ENCODE assay signal across 20 mouse cellular contexts in genomic region chr13:59059118-59059517, GRCm38 (mm10).
DNase-seq lines count a peak whose midpoint lies in the region; ATAC-seq and TF ChIP-seq lines count a peak whose summit lies in the region.
"Had no signal": no experiment of that assay in that cellular context is flagged by ENCODE, and none has a peak within 500 bp of the region (broad histone marks: within the 10 kb centered on the region; RNA-seq: fewer than 3 reads in every experiment).

No protein-coding gene starts in this region.

- H3K9me3 ChIP-seq in lung, embryonic 16.5 days (ENCODE audit: control insufficient read depth, low read length): no peaks in the 10 kb centered on the region
- no peaks in the 10 kb centered on the region for H3K9me3 ChIP-seq in E14TG2a.4 (ENCODE audit: low read length)
- H3K9me3 ChIP-seq: forebrain, embryonic 15.5 days; heart, embryonic 15.5 days; hindbrain, embryonic 13.5 days had no signal

- no peaks in the 10 kb centered on the region for H3K4me1 ChIP-seq in lung, embryonic 16.5 days (replicated peaks; ENCODE audit: control insufficient read depth, insufficient read depth, low read length)
- H3K4me1 ChIP-seq in E14TG2a.4 (replicated peaks; ENCODE audit: low read depth, low read length): peaks cover 31% of the 10 kb centered on the region
- H3K4me1 ChIP-seq: forebrain, embryonic 15.5 days; heart, embryonic 15.5 days had no signal

- DNase-seq in lung, postnatal 4 days: no peak
- DNase-seq in ES-CJ7 (ENCODE audit: low read depth, low spot score) (peak; percentile 65), ZHBTc4 (ENCODE audit: low read depth, low spot score) (peak; percentile 74)
- no peak for DNase-seq in spleen, adult 18-20 months
- no peak for DNase-seq in spleen, postnatal 36 days (ENCODE audit: low spot score in 2 of 2)
- DNase-seq: adrenal gland, postnatal 10 days; cerebellum, adult 11-12 months; cerebellum, adult 9-10 months; cerebellum, postnatal 25 days; gastrocnemius, postnatal 36 days; heart, adult 11 months; heart, postnatal 14 days had no signal

- no peak overlapping the region for H3K4me2 ChIP-seq in lung, embryonic 16.5 days (ENCODE audit: low read depth, low read length)
- H3K4me2 ChIP-seq: forebrain, embryonic 15.5 days; heart, embryonic 15.5 days; hindbrain, embryonic 13.5 days had no signal

- no peak overlapping the region for H3K27ac ChIP-seq in lung, embryonic 16.5 days (ENCODE audit: low read length)
- H3K27ac ChIP-seq: forebrain, embryonic 15.5 days; heart, embryonic 15.5 days; hindbrain, embryonic 13.5 days; hindbrain, postnatal 0 days had no signal

- peak; percentile 49; the same call in 1 of the 2 replicates for ATAC-seq in lung, embryonic 16.5 days (ENCODE audit: low read depth)
- ATAC-seq: forebrain, embryonic 15.5 days; hindbrain, postnatal 0 days; Patski had no signal

- H3K36me3 ChIP-seq in lung, embryonic 16.5 days (ENCODE audit: control insufficient read depth, insufficient read depth, low read length): no peaks in the 10 kb centered on the region
- H3K36me3 ChIP-seq in E14TG2a.4 (ENCODE audit: insufficient read depth, low read length): no peaks in the 10 kb centered on the region
- H3K36me3 ChIP-seq: forebrain, embryonic 15.5 days; heart, embryonic 15.5 days had no signal

- 11% methylated on average over 7 of the region's 7 CpGs for WGBS in lung, embryonic 16.5 days

- no peak overlapping the region for H3K9ac ChIP-seq in lung, embryonic 16.5 days (ENCODE audit: low read length)
- H3K9ac ChIP-seq: forebrain, embryonic 15.5 days; heart, embryonic 15.5 days; hindbrain, embryonic 13.5 days had no signal

- no peak overlapping the region for H3K4me3 ChIP-seq in lung, embryonic 16.5 days (ENCODE audit: low read length)
- peak overlapping the region; percentile 58; the same call in 1 of the 2 replicates for H3K4me3 ChIP-seq in E14TG2a.4 (replicated peaks; ENCODE audit: low read length)
- H3K4me3 ChIP-seq: forebrain, embryonic 15.5 days; heart, embryonic 15.5 days; hindbrain, embryonic 13.5 days had no signal

- H3K27me3 ChIP-seq in lung, embryonic 16.5 days (ENCODE audit: control insufficient read depth, insufficient read depth, low read depth, low read length): no peaks in the 10 kb centered on the region
- H3K27me3 ChIP-seq in E14TG2a.4 (ENCODE audit: insufficient read depth, low read length): peaks cover 33% of the 10 kb centered on the region
- H3K27me3 ChIP-seq: CH12.LX; forebrain, embryonic 15.5 days; hindbrain, embryonic 13.5 days; Patski had no signal

- no peak for TF ChIP-seq CTCF in E14TG2a.4 (conservative IDR thresholded peaks at IDR 0.05; ENCODE audit: low read length)

Comparison
In these comparisons a context has a peak if more than half of its experiments do, and no peak if none do; other contexts are left out.
1. DNase-seq: peak in ES-CJ7 (single experiment) and ZHBTc4 (single experiment); none in lung, postnatal 4 days (0 of 2), spleen, adult 18-20 months (0 of 2) and spleen, postnatal 36 days (0 of 2).